Mouse (Mus musculus): ENCODE measurements around the gene Nagpa.

GRCm38 (mm10) chr16:5185691-5186090 lies 18.1 kb downstream of the Nagpa start:
- no peak for TF ChIP-seq CTCF (IDR thresholded peaks at IDR 0.05; ENCODE audit: low read depth)
- no peak for TF ChIP-seq EP300 (IDR thresholded peaks at IDR 0.05; ENCODE audit: low read depth)
